Mouse (Mus musculus): Measurements from ENCODE around the gene Zfp341. TPM values are rescaled to one million over a fixed set of nuclear protein-coding genes. Genes with fewer than 3 reads are reported as not detected.

The Zfp341 gene
- polyA plus RNA-seq (2015; fragmentation: Nextera tagmentation; extraction: Ambion mirVana): 0.43 and 0.70 TPM in 2 replicates

GRCm38 (mm10) chr2:154613118-154614115 lies at the start of gene Zfp341, which contains the start of gene 4930519P11Rik:
Gene Zfp341 (plus strand): TSS chr2:154613297.
Gene 4930519P11Rik (minus strand): TSS chr2:154613437.

GRCm38 (mm10) chr2:154569836-154570286 lies 43.2 kb upstream of the Zfp341 start, which contains the start of gene E2f1:
Gene E2f1 (minus strand): TSS chr2:154569892.

GRCm38 (mm10) chr2:154603638-154604153 lies 9.4 kb upstream of the Zfp341 start, which contains the start of gene Pxmp4:
Gene Pxmp4 (minus strand): TSS chr2:154603708.

GRCm38 (mm10) chr2:154651363-154651762 lies 38.3 kb downstream of the Zfp341 start, which contains the start of gene Chmp4b:
Gene Chmp4b (plus strand): TSS chr2:154651705.

Other genes with a start within 250 kb of the Zfp341 start
- 8.0 and 11.6 TPM in 2 replicates for gene Cdk5rap1, start 240.3 kb upstream of the Zfp341 start, polyA plus RNA-seq (2015; fragmentation: Nextera tagmentation; extraction: Ambion mirVana)
- 11.9 and 12.6 TPM in 2 replicates for gene Snta1, start 205.2 kb upstream of the Zfp341 start, polyA plus RNA-seq (2015; fragmentation: Nextera tagmentation; extraction: Ambion mirVana)
- 13.3 and 13.4 TPM in 2 replicates for gene Cbfa2t2, start 176.8 kb upstream of the Zfp341 start, polyA plus RNA-seq (2015; fragmentation: Nextera tagmentation; extraction: Ambion mirVana)
- gene 1700003F12Rik, start 66.2 kb upstream of the Zfp341 start, polyA plus RNA-seq (2015; fragmentation: Nextera tagmentation; extraction: Ambion mirVana): 1.1 and 1.3 TPM in 2 replicates
- gene Actl10, start 61.5 kb upstream of the Zfp341 start, polyA plus RNA-seq (2015; fragmentation: Nextera tagmentation; extraction: Ambion mirVana): not detected in 2 replicates
- 0.49 and 0.59 TPM in 2 replicates for gene Necab3, start 54.4 kb upstream of the Zfp341 start, polyA plus RNA-seq (2015; fragmentation: Nextera tagmentation; extraction: Ambion mirVana)
- 7.3 and 9.6 TPM in 2 replicates for gene E2f1, start 43.4 kb upstream of the Zfp341 start, polyA plus RNA-seq (2015; fragmentation: Nextera tagmentation; extraction: Ambion mirVana)
- gene Pxmp4, start 9.6 kb upstream of the Zfp341 start, polyA plus RNA-seq (2015; fragmentation: Nextera tagmentation; extraction: Ambion mirVana): 46.1 and 47.0 TPM in 2 replicates
- gene 4930519P11Rik, start 140 bp downstream of the Zfp341 start, polyA plus RNA-seq (2015; fragmentation: Nextera tagmentation; extraction: Ambion mirVana): 0.47 TPM in 1 of 2 replicates, not detected in the other
- gene Chmp4b, start 38.4 kb downstream of the Zfp341 start, polyA plus RNA-seq (2015; fragmentation: Nextera tagmentation; extraction: Ambion mirVana): 31.9 and 33.5 TPM in 2 replicates
- gene Gm14214, start 156.7 kb downstream of the Zfp341 start, polyA plus RNA-seq (2015; fragmentation: Nextera tagmentation; extraction: Ambion mirVana): not detected in 2 replicates
- 41.3 and 52.4 TPM in 2 replicates for gene Raly, start 177.8 kb downstream of the Zfp341 start, polyA plus RNA-seq (2015; fragmentation: Nextera tagmentation; extraction: Ambion mirVana)
- gene a, start 178.1 kb downstream of the Zfp341 start, polyA plus RNA-seq (2015; fragmentation: Nextera tagmentation; extraction: Ambion mirVana): 0.41 TPM in 1 of 2 replicates, not detected in the other